Mouse (Mus musculus) heart, adult 2 months (tissue): Measurements from ENCODE around the gene Kcnip1.

Source experiments
- CTCF ChIP-seq: fragments of 200-600 bp; IDR thresholded peaks from 2 replicates; pipeline ENCODE4 v1.8.1; 2022; ENCODE audit warnings: antibody characterized with exemption, mild to moderate bottlenecking, moderate library complexity
- POLR2A ChIP-seq: fragments of 200-500 bp; IDR thresholded peaks from 2 replicates; pipeline ENCODE4 v1.6.1; 2011; ENCODE audit warnings: mild to moderate bottlenecking, low read depth, low read length, control low read depth; ENCODE audit not compliant: insufficient read depth

- TF ChIP-seq POLR2A (no peak), CTCF (no peak)
Observed at GRCm38 (mm10) chr11:33902377-33902776, 90.6 kb downstream of the Kcnip1 start.
